Mouse (Mus musculus): ENCODE measurements at regions not wholly inside any gene's neighbourhood (a gene's known extent, or its start where the extent isn't known, plus 50 kb on each side); places are given as distances from the start of the nearest gene placed in this dataset.

DNA sequence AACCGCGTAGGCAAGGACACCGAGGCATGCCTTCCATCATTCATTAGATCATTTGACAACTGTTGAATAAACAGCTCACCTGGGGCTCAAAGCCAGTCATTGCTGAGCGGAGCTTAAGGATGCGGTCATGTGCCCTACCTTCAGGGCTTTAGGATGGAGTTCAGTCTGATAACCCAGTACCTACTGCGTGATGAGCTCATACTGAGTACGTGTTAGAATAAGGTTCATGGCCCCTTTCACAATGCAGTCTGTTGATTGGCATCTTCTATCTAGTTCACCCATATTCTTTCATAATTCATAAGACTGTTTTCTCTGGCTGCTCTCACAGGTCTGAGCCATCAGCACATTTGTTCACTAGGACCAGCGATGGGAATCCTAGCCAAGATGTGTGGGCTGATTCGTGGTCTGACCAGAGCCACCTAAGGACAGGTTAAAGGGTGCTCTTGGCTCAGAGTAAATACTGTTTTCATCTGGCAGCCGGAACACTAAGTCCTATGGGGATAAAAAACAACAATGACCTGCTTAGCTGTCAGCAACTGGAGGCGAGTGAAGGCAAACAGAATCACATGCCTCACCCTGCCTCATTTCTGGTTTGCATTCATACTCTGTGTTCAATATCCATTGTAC is 71.4 kb upstream of the Elovl5 start:
- no peak for DNase-seq

DNA sequence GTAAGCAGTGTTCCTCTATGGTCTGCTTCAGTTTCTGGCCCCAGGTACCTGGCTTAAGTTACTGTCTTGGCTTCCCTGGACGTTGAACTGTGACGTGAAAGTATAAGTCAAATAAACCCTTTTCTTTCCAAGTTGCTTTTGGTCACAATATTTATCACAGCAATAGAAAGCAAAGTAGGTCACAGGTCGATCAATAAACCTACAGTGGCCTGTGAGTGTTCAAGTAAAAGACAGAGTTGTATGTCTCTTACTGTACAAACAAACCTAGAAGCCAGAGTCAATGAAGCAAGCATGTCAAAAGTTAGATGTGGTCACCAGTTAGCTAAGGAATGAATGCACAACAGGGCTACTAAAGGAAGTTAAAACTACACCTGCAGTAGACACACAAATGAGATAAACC is 68.6 kb upstream of the Elovl5 start:
- no peak for DNase-seq

DNA sequence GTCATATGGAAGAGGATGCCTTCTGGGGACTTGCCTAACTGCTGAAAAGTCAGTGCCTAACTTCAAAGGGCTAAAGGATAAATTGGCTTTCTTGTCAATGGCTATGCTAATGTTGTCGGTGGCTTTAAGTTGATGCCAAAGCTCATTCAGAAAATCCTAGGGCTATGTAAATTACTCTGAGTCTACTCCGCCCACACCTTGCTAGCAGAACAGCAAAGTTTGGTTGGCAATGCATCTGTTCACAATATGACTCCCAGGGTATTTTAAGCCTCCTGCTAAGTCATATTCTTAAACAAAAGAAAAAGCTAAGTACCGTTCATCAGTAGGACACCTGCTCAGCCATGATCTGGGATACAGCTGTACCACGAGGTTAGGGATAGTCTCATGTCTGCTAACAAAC is 67.8 kb upstream of the Elovl5 start:
- DNase-seq: peak; percentile 41

DNA sequence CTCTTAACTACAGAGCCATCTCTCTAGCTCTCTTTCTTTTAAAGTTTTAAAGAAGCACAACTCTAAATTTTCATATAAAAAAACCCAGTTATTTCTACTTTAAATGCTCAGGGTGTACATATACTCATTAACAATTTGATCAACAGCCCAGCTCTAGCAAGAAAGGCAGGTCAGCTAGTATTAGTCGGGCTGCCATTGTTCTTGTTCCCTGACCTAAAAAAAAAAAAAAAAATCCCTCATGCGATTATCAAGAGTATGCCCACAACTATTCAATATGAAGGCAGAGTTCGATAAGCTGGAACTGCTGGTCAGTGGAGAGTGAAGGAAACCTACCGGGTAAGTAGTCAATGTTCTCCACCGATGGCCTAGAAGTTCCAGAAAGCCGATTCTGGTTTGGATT is 65.8 kb upstream of the Elovl5 start:
- DNase-seq: no peak

DNA sequence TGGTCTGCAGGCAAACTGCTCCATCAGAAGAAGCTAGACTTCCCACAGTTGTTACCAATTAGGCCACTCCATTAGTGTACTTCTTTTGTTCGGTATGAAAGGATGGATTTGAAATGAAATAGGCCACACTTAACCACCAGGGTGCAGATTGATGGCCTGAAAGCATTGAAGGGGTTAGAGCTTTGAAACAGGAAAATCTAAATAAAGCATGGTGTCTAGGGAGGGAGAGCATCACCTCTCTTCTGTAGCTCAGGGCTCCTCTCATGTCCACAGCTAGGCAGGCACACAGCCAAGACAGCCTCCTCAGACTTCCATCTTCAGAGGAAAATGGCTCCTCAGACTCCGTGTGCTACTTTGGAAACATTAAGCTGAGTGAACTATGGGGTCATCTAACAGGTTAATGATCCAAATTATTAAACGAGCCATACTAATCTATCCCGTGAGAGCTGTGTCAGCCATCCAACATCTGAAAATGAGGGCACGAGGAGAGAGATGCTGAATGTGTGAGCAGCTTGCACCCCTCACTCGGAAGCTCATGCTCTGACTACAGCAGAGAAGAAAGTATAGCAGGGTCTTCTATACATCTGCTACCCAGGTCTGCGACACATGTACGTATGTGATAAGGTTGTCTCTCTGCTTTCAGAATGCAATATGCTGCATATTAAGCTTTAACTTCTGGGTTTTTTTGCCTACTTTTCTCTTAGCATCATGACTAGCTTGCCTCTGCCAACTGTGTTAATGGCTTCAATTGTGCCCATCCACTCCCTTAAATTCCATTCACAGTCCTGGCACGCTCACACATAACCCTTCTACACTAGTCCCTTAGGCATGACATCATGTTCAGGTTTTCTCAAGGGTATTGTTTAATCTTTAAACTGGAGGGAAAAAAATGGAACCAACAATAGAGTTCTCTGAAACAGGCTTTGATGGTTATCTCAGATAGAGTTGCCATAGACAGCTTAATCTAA is 59.8 kb upstream of the Elovl5 start:
- no peak for DNase-seq

DNA sequence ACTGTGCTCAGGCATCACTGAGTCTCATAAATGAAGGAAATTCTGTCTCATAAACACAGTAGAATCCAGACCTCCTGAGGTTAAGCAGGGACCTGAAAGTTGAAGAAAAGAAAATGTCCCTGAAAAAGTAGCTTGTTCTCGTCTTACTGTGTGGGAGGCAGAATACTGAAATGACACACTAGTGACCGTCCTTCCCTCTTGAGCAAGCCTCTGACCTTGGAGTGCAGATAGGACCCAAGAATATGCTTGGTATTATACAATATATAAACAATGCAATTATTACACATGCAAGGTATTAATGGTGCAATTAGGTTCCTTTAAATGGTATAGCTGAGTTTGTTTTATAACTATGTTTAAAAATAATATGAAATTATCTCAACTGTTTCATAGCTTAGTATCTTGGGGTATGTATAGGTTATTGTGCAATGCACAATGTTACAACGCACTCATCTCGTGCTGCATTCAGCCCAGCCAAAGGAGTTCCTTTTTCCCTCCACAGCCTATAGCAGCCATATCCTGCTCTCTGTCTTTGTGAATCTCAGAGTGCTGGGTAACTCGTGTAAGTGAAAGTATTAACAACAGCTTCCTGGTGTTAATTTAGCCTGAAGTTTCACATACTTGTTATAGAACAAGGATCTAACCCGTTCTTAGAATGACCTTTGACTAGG is 58.9 kb upstream of the Elovl5 start:
- no peak for DNase-seq

Measured in layer of hippocampus, adult 9-11 months (tissue).